Mouse (Mus musculus) layer of hippocampus, adult 2 months (tissue): ENCODE measurements at regions not wholly inside any gene's neighbourhood (a gene's known extent, or its start where the extent isn't known, plus 50 kb on each side); places are given as distances from the start of the nearest gene placed in this dataset.

Experiments used
- DNase-seq, 2 experiments: peaks; one replicate each; pipeline ENCODE4 v3.0.0; 2022; ENCODE audit warnings: low spot score in 2 of 2
- H3K27ac ChIP-seq: fragments of 200-600 bp; 2 replicates; pipeline ENCODE4 v1.8.1; 2022
- H3K4me3 ChIP-seq: fragments of 200-600 bp; 2 replicates; pipeline ENCODE4 v1.8.1; 2022; ENCODE audit warnings: mild to moderate bottlenecking
- CTCF ChIP-seq: fragments of 200-600 bp; conservative IDR thresholded peaks from 2 replicates; pipeline ENCODE4 v1.8.1; 2022; ENCODE audit warnings: antibody characterized with exemption, mild to moderate bottlenecking, moderate library complexity

DNA sequence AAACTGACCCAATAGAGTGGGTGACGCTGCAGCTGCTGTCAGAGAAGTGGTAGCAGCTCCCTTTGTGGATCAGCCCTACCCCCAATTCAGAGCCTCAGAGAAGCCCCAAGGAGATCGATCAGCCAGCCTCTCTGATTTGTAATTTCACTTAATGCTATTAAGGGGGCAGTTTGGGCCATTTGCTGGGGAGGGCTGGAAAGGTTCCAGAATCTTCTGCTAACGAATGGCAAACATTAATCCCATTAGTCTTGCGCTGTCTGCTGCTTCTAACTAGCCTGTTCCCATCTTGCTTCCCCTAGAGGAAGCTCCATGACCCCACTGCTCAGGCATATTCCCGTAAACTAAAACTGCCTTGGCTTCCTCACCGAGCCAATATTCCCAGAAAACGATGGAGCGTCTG lies 59.9 kb upstream of the Lrrn2 start:
- DNase-seq = no peak
- peak overlapping the region; percentile 64; the same call in 1 of the 2 replicates for H3K27ac ChIP-seq
- TF ChIP-seq CTCF = no peak
- H3K4me3 ChIP-seq = no peak overlapping the region

DNA sequence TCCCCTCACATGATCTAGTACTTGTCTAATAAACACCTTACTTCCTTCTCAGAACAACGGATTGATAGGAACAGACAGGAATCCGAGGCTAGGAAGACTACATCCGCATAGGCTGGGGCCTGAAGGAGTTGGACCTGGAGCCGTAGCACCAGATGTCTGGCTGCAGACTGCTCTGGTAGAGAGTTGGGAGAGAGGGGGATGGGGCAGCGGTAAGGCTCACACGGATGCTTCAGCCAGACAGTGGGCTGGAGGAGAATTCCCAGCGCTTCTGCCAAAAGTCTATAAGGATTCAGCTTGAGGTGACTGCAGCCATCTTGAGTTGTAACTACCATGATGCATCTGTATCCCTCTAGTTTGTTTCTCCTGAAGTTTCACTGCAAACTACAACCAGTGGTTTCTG lies 61.8 kb upstream of the Lrrn2 start:
- DNase-seq = no peak
- H3K27ac ChIP-seq = peak overlapping the region; percentile 94
- no peak overlapping the region for H3K4me3 ChIP-seq
- TF ChIP-seq CTCF = no peak

DNA sequence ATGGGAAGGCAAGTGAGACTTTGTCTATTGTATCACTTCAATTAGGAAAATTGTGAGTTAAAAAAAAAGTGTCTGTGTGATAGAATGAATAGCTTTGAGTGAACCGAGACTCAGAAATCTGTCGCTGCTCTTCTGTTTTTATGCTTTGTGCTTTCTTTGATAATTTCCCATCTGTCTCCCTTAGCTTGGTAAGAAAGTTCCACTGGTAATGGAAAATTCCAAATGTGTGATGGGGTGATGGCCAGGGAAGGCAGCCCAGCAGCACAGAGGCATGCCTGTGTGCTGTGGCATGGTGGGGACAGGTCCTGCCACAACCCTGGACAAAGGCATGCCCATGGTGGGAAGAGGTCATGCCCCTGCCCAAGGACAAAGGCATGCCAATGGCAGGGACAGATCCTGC lies 62.7 kb upstream of the Lrrn2 start:
- Histone ChIP-seq H3K4me3 (no peak overlapping the region), H3K27ac (peak overlapping the region; percentile 94)
- TF ChIP-seq CTCF = no peak
- DNase-seq = peak in 1 of 2 experiments; percentile 62

DNA sequence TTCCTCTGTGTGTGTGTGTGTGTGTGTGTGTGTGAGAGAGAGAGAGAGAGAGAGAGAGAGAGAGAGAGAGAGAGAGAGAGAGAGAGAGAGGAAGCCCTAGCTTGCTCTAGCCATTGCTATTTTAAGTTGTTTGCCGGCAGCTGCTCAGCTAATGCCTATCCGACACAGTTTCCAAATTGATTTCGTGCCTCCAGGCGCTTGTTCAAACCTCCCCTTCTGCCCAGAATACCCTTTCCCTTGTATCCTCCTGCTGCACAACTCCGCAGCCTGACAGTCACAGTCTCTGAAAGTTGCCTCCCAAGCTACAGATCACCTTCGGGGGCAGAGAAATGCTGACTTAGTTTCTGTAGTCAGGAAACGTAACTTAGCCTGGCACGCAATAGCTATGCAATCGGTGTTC lies 63.9 kb upstream of the Nfasc start:
- H3K27ac ChIP-seq = no peak overlapping the region
- no peak for DNase-seq
- no peak overlapping the region for H3K4me3 ChIP-seq
- TF ChIP-seq CTCF = no peak

DNA sequence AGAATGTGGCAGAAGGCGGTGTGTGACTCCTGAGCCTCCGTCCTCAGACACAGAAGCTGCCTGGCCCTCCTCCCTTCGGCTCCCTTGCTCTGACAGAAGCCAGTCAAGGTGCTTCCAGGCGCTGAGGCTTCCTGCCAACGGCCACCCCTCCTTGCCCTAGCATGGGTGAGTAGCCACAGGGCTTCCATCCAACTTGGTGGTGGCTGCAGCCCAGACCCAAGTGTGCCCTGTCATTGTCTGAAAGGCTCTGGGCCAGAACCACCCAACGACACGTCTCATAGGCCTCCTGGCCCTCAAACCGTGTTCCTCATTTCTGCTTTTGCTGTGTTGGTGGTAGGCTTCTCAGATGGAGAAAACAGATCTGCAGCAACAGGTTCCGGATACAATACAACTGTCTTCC lies 62.2 kb upstream of the Nfasc start:
- TF ChIP-seq CTCF = no peak
- H3K27ac ChIP-seq = no peak overlapping the region
- no peak for DNase-seq
- no peak overlapping the region for H3K4me3 ChIP-seq

DNA sequence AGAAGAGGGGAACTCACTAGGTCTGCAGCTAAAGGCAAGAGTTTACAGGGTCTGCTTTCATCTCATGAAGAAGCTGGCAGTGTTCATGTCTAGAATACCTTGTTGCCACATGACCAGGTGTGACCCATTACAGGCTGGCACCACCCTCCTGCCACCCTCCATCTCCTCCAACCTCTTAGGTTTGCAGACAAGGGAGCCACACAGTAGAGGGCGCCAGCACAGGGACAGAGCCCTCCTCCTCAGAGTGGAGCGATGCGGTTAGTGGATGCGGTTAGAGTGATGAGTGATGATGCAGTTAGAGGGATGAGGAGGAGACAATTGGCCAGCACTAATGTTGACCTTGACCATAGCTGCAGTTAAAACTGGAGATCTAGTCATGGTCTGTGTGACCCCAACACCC lies 60.8 kb upstream of the Nfasc start:
- TF ChIP-seq CTCF = peak; percentile 74
- Histone ChIP-seq H3K4me3 (no peak overlapping the region), H3K27ac (no peak overlapping the region)
- DNase-seq = peak in 1 of 2 experiments; percentile 39

DNA sequence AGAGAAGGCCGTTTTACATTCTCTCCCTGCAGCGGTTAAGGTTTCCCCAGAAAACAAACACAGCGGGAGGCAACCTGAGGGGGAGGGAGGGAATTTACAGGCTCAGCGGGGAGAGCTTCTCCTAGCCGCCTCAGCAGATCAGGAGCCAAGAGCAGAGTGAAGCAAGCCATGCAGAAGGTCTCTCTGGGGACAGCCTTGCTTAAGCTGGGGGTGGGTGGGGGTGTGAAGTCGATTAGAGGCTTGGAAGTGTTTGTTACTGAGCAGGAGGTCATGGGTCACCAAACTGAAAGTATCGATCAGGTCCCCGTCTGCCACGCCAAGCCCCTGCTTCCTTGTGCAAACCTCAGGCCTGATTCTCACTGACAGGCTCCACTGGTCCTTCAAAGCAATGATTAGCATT lies 58.7 kb upstream of the Nfasc start:
- DNase-seq = no peak
- no peak for TF ChIP-seq CTCF
- Histone ChIP-seq H3K4me3 (no peak overlapping the region), H3K27ac (no peak overlapping the region)

DNA sequence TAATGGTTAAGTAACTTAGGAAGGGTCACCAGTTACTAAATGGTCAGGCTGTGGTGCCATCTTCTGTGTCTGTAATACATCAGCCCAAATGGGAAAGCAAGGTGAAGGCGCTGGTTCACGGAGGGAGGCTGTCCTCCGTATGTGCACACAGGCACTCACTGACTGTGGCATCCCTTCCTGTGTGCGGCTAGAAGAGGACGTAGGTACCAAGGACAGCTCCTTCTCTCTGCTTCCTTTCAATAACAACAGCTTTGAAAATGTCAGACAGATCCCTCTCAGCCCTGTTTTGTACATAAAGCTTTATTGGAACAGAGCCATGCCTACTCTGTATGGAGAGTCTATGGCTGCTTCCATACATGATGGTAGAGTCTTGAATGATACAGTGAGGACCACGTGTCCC lies 57.7 kb upstream of the Nfasc start:
- H3K4me3 ChIP-seq = no peak overlapping the region
- no peak overlapping the region for H3K27ac ChIP-seq
- TF ChIP-seq CTCF = no peak
- DNase-seq = no peak

DNA sequence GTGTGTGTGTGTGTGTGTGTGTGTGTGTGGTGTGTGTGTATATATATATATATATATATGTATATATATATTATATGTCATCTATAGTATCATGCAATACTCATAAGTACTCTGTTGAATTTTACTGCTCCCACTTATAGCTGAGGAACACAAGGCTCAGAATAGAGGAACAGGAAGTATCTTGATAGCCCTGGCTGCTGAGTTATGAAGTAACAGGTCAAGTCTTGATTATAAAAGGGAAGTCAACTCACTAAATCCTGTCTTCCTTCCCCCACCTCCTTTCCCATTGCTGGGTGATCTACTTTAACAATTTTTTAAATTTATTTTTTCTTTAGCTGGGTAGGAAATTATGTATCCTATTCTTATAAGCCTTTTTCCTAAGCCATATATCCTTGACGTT lies 52.9 kb upstream of the Nfasc start:
- H3K27ac ChIP-seq = no peak overlapping the region
- no peak for DNase-seq
- TF ChIP-seq CTCF = no peak
- H3K4me3 ChIP-seq = no peak overlapping the region
